Mouse (Mus musculus): Measurements from ENCODE around the gene U90926.
"Not testable (repeated sequence)": the region's sequence is repeated elsewhere in the genome, so short reads cannot be mapped to it uniquely, and the experiment has no call there.

The U90926 gene

GRCm38 (mm10) chr5:92218915-92219793, 3.9 kb upstream of the U90926 start:
- no peak for DNase-seq (ENCODE audit: low spot score in 2 of 2)

- DNase-seq (ENCODE audit: low spot score in 2 of 2) = no peak
Measured at GRCm38 (mm10) chr5:92212231-92212630, 3.0 kb downstream of the U90926 start.

- DNase-seq (ENCODE audit: low spot score in 2 of 2) = no peak
Measured at GRCm38 (mm10) chr5:92210205-92210604, 5.0 kb downstream of the U90926 start.

GRCm38 (mm10) chr5:92206121-92206520, 9.1 kb downstream of the U90926 start:
- DNase-seq (ENCODE audit: low spot score in 2 of 2) = no peak

- DNase-seq (ENCODE audit: low spot score in 2 of 2) = no peak
Measured at GRCm38 (mm10) chr5:92205706-92206105, 9.5 kb downstream of the U90926 start.

GRCm38 (mm10) chr5:92205184-92205583, 10.0 kb downstream of the U90926 start:
- no peak for DNase-seq (ENCODE audit: low spot score in 2 of 2)

- no peak for DNase-seq (ENCODE audit: low spot score in 2 of 2)
Measured at GRCm38 (mm10) chr5:92204162-92205036, 10.8 kb downstream of the U90926 start.

- DNase-seq (ENCODE audit: low spot score in 2 of 2) = no peak
Measured at GRCm38 (mm10) chr5:92198266-92198665, 16.9 kb downstream of the U90926 start.

GRCm38 (mm10) chr5:92196895-92197811, 18.1 kb downstream of the U90926 start:
- DNase-seq (ENCODE audit: low spot score in 2 of 2) = no peak

GRCm38 (mm10) chr5:92195716-92196115, 19.5 kb downstream of the U90926 start:
- not testable (repeated sequence) for DNase-seq (ENCODE audit: low spot score in 2 of 2)

- DNase-seq (ENCODE audit: low spot score in 2 of 2) = no peak
Measured at GRCm38 (mm10) chr5:92188881-92189483, 26.2 kb downstream of the U90926 start.

- no peak for DNase-seq (ENCODE audit: low spot score in 2 of 2)
Measured at GRCm38 (mm10) chr5:92183071-92183830, 32.0 kb downstream of the U90926 start.

- no peak for DNase-seq (ENCODE audit: low spot score in 2 of 2)
Measured at GRCm38 (mm10) chr5:92165976-92166375, 49.2 kb downstream of the U90926 start.

All from spleen, postnatal 36 days (tissue).